Mouse (Mus musculus) ES-Bruce4 (cell line): Measurements from ENCODE around the gene Arhgap11a. TPM values are rescaled to one million over a fixed set of nuclear protein-coding genes. Genes with fewer than 3 reads are reported as not detected.

Experiments used
- H3K27ac ChIP-seq: 2 replicates; pipeline ENCODE4 v1.5.1; 2012; ENCODE audit warnings: low read length, inconsistent platforms; ENCODE audit not compliant: insufficient read depth
- H3K27me3 ChIP-seq: 2 replicates; pipeline ENCODE4 v1.6.1; 2012; ENCODE audit warnings: mild to moderate bottlenecking, low read length, inconsistent platforms; ENCODE audit not compliant: control insufficient read depth, poor library complexity, insufficient read depth, severe bottlenecking
- H3K36me3 ChIP-seq: 2 replicates; pipeline ENCODE4 v1.6.1; 2012; ENCODE audit warnings: inconsistent platforms, mild to moderate bottlenecking, low read length, moderate library complexity; ENCODE audit not compliant: control insufficient read depth, poor library complexity, insufficient read depth, severe bottlenecking
- H3K4me1 ChIP-seq: one replicate; pipeline ENCODE4 v1.8.1; 2011; ENCODE audit warnings: low read length; ENCODE audit not compliant: control insufficient read depth, insufficient read depth
- H3K4me3 ChIP-seq: 2 replicates; pipeline ENCODE4 v1.5.1; 2011; ENCODE audit warnings: low read depth, mild to moderate bottlenecking, low read length
- H3K9ac ChIP-seq: 2 replicates; pipeline ENCODE4 v1.6.1; 2012; ENCODE audit warnings: low read depth, mild to moderate bottlenecking, inconsistent platforms; ENCODE audit not compliant: poor library complexity, severe bottlenecking
- H3K9me3 ChIP-seq: replicated peaks from 2 replicates; pipeline ENCODE4 v1.6.1; 2012; ENCODE audit warnings: mild to moderate bottlenecking, low read length, inconsistent platforms; ENCODE audit not compliant: control insufficient read depth, poor library complexity, insufficient read depth, severe bottlenecking
- CTCF ChIP-seq: IDR thresholded peaks from one replicate; pipeline ENCODE4 v1.8.1; 2011; ENCODE audit warnings: low read depth, low read length
- EP300 ChIP-seq: IDR thresholded peaks from 2 replicates; pipeline ENCODE4 v1.6.1; 2011; ENCODE audit warnings: low read depth, low read length; ENCODE audit not compliant: insufficient read depth
- POLR2A ChIP-seq: IDR thresholded peaks from one replicate; pipeline ENCODE4 v1.8.1; 2011; ENCODE audit warnings: low read length; ENCODE audit not compliant: insufficient read depth
- polyA plus RNA-seq: library from polyadenylated mRNA; stranded (reverse); fragments of >200 nt; gene quantifications from 2 replicates; pipeline ENCODE4 v1.2.4, GENCODE M21; 2011; ENCODE audit warnings: low read depth; ENCODE audit not compliant: missing spikeins, insufficient read depth, insufficient read length

Arhgap11a gene
- polyA plus RNA-seq, 1 experiment = 62.9 TPM

DNA sequence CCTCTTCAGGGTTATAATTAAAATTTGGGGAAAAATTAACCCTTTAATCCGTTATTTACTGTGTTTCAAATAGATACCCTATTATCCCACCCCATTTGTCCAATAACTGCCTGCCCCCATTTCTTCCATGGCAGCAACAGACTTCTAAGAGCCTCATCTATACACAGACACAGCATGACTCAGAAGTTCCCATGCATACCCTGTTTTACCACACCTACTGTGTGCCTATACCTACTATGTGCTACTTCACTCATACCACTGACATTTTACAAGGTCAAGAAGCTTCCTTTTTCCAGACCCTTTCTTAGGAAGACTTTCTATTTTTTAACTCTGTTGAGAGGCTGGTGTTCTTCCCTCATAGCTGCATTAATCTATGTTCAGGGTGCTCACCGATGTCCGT is 54.9 kb downstream of the Arhgap11a start:
- no peaks in the 10 kb centered on the region for H3K4me1 ChIP-seq
- H3K27ac ChIP-seq = no peak overlapping the region
- no peak overlapping the region for H3K4me3 ChIP-seq
- no peak for TF ChIP-seq EP300
- TF ChIP-seq POLR2A = no peak
- TF ChIP-seq CTCF = no peak
- H3K36me3 ChIP-seq = no peaks in the 10 kb centered on the region
- no peaks in the 10 kb centered on the region for H3K27me3 ChIP-seq
- H3K9me3 ChIP-seq = peaks cover 16% of the 10 kb centered on the region
- no peak overlapping the region for H3K9ac ChIP-seq

DNA sequence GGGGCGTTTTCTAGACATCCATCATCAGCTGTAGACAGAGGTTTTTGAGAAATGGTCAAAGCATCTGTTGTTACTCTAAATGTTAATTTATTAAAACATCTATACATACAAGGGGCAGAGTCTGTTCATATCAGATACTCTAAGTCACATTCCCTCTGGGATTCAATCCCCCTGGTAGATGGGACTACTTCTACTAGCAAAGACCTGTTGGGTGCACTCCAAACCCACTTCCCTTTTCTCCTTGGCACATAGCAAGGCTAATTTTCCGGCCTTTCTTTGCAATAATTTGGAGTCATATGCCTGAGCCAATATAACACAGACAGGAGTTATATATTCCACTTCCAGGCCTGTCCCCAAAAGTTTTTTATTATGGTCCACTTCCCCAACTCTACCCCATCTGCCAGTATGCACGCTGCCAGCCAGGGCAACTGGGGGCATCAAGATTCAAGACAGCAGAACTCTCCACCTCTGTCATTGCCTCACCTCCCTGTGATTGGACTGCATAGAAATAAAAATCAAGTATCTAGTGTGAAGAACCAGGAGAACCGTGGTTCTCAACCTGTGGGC is 59.6 kb downstream of the Arhgap11a start:
- H3K27ac ChIP-seq = no peak overlapping the region
- H3K9ac ChIP-seq = no peak overlapping the region
- no peaks in the 10 kb centered on the region for H3K4me1 ChIP-seq
- no peak overlapping the region for H3K4me3 ChIP-seq
- no peaks in the 10 kb centered on the region for H3K27me3 ChIP-seq
- TF ChIP-seq CTCF (no peak), EP300 (no peak), POLR2A (no peak)
- H3K36me3 ChIP-seq = no peaks in the 10 kb centered on the region
- no peaks in the 10 kb centered on the region for H3K9me3 ChIP-seq

DNA sequence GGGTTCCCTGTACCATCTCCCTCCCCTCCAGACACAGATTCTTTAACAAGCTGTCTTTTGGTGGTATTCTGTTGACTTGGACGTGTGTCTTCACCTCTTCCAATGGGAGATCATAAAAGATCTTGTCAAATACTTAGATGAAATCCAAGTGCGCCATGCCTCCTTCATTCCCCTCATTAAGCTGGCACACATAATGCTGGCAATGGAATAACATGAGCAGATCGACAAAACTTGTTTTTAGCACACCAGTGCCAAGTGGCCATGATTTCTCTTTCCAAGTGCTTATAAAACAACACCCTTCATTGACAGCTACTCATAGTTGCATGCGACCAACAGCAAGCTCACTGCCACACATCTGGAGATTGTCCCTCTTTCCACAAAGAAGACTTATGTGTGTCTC is 60.6 kb downstream of the Arhgap11a start:
- no peak overlapping the region for H3K4me3 ChIP-seq
- no peak for TF ChIP-seq POLR2A
- no peak for TF ChIP-seq CTCF
- TF ChIP-seq EP300 = no peak
- H3K36me3 ChIP-seq = no peaks in the 10 kb centered on the region
- H3K27ac ChIP-seq = no peak overlapping the region
- no peaks in the 10 kb centered on the region for H3K9me3 ChIP-seq
- H3K27me3 ChIP-seq = no peaks in the 10 kb centered on the region
- H3K9ac ChIP-seq = no peak overlapping the region
- no peaks in the 10 kb centered on the region for H3K4me1 ChIP-seq

DNA sequence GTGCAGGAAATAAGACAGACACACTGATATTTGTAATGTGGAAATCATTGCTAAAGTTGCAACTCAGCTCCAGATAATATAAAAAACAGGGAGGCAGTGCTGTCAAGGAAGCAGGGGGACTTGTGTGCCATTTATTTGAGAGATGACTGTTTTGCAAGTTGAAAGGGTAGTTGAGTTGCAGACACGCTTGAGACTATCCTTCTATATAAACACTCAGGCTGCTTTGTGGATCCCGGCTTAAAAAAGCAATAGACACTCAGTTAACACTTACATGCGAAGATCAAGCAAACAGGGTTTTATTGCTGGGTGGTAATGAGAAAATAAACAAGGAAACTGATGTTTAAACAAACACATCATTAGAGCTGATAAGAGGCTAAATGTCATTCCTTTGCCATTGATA is 63.6 kb downstream of the Arhgap11a start:
- Histone ChIP-seq H3K4me1 (no peaks in the 10 kb centered on the region), H3K4me3 (no peak overlapping the region), H3K27me3 (no peaks in the 10 kb centered on the region), H3K9ac (no peak overlapping the region), H3K36me3 (no peaks in the 10 kb centered on the region), H3K27ac (no peak overlapping the region), H3K9me3 (no peaks in the 10 kb centered on the region)
- TF ChIP-seq EP300 (no peak), POLR2A (no peak), CTCF (no peak)

DNA sequence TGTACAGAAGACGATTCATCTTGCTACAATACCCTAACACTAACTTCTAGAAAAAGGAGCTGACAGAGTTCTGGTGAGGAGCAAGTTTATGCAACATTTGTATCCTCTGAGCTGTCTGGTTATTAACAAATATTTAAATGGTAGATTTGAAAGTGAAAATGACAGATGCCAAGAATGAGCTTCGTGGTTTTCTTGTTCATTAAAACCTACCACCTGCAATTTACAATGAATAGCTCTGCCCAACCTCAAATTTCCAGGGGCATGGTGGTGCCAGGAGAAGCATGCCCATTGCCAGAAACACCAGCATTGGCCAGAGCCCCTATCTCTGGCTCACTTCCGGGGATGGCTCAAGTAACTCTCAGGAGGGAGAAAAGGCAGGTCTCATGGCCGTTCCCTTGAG is 66.9 kb downstream of the Arhgap11a start:
- Histone ChIP-seq H3K9me3 (no peaks in the 10 kb centered on the region), H3K36me3 (no peaks in the 10 kb centered on the region), H3K4me1 (no peaks in the 10 kb centered on the region), H3K27ac (no peak overlapping the region), H3K4me3 (no peak overlapping the region), H3K9ac (no peak overlapping the region), H3K27me3 (no peaks in the 10 kb centered on the region)
- no peak for TF ChIP-seq CTCF
- TF ChIP-seq POLR2A = no peak
- TF ChIP-seq EP300 = no peak

Other genes with a start within 250 kb of the Arhgap11a start
- gene Grem1, start 90.0 kb downstream of the Arhgap11a start, polyA plus RNA-seq = 5.5 and 6.4 TPM in 2 replicates
- gene Scg5, start 19.5 kb downstream of the Arhgap11a start, polyA plus RNA-seq = 2.7 TPM in 2 replicates
- not detected in 2 replicates for gene Gjd2, start 165.0 kb upstream of the Arhgap11a start, polyA plus RNA-seq
- gene Actc1, start 204.9 kb upstream of the Arhgap11a start, polyA plus RNA-seq = 1.4 and 2.1 TPM in 2 replicates